Mouse (Mus musculus): ENCODE measurements around the gene Itga4.

The Itga4 gene

GRCm38 (mm10) chr2:79267181-79267580 is 12.0 kb downstream of the Itga4 start:
- no peak for DNase-seq

DNA sequence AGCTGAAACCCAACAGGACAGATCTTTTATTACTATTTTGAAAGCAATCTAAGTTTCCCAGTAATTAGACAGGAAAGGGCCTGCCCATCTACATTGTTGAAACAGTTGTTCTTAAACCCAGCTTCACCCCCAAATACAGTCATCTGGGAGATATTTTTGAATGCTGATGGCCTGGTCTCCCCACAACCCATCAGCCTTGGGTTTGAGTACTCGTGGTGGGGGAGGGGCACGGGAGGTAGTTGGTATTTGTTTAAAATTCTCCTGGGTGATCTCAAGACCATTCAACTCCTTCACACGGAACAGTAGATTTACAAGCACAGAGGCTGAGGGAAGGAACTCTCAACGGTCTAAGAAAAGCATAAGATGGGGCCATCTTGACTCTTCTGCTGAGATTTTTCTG is 13.6 kb downstream of the Itga4 start:
- no peak for DNase-seq

GRCm38 (mm10) chr2:79270034-79270535 is 14.9 kb downstream of the Itga4 start:
- DNase-seq, result no peak

GRCm38 (mm10) chr2:79271838-79272237 is 16.6 kb downstream of the Itga4 start:
- DNase-seq, result no peak

DNA sequence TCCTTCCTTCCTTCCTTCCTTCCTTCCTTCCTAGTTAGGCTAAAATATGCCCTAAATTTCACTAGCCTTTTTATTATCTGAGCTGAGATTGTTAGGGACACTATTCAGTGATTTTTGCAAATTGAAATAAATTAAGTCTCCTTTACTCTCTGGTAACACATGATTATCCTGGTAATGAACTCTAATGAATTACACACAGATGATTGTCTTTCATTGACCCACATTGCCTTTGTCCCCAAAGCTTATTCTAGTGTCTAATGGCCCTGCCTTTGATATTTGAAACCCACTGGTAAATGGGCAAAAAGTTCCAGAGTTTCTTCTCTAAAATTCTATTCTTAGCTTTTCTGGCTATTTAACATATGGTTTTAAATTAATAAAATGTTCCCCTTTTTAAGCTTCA is 23.4 kb downstream of the Itga4 start:
- no peak for DNase-seq

GRCm38 (mm10) chr2:79284206-79284605 is 29.0 kb downstream of the Itga4 start:
- DNase-seq, result no peak

DNA sequence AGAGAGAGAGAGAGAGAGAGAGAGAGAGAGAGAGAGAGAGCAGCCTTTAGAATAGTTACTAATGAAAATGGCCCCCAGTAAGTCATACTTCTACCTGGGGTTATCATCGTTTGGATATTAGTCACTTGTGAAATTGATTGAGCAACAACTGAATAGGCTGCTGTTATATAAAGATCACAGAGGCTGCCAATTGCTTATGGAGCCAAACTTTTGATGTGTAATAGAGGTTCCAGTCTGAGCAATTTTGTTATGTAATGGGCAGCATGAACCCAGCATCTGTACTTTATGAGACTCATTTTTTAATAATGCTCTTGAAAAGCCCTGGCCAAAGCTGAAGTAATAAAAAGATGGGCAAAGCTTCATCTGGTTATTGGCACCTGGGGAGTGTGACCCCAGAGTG is 34.9 kb downstream of the Itga4 start:
- DNase-seq, result no peak

DNA sequence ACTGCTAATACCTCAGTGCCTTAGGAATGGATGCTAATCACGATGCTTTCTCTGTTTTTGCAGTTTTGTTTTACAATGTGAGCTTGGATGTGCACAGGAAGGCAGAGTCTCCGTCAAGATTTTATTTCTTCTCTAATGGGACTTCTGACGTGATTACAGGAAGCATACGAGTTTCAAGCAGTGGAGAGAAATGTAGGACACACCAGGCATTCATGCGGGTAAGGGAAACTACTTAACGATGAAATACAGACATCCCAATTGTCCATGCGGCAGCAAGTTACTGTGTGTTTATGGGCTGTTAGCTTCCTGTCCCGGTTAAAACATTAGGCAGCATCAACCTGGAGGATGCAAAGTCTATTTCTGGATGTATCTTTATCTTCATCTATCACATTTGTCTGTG is 36.7 kb downstream of the Itga4 start:
- no peak for DNase-seq

DNA sequence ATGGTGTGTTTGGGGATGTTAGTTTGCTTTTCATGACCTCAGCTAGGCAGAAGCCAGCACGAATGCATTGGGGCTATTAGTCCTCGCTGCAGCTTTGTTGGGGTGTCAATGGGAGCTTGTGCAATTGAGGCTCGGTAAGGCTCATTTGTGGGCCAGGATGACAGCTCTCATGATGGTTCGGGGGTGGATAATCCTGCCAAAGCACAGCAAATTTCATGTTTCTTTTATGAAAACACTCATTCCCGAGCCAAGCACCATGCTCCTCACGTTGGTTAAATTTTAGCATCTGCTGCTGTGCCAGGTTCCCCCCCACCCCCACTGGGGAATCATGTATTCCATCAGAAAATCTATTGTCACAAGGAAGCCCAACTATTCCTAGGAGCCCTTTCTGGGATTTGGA is 37.2 kb downstream of the Itga4 start:
- DNase-seq, result no peak

- no peak for DNase-seq
These were observed 47.2 kb downstream of the Itga4 start for GRCm38 (mm10) chr2:79302398-79302797.

DNA sequence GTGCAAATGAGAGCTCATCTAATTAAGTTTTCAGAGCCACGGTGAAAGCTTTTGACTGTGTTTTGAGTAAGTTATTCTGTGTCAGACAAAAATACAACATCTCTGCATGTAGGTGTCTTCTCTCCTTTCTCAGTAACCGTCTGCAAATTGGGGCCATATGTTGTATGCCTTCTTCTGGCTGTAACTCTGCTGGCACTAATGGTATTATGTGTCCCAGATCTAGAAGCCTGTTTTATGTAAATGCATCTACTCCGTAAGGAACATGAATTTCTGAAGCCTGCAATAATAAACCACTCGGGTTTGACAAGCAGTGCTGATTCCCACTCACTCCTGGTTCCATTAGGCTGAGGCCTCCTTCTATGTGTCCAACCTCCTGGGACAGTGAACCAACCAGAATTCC is 52.3 kb downstream of the Itga4 start:
- no peak for DNase-seq

DNA sequence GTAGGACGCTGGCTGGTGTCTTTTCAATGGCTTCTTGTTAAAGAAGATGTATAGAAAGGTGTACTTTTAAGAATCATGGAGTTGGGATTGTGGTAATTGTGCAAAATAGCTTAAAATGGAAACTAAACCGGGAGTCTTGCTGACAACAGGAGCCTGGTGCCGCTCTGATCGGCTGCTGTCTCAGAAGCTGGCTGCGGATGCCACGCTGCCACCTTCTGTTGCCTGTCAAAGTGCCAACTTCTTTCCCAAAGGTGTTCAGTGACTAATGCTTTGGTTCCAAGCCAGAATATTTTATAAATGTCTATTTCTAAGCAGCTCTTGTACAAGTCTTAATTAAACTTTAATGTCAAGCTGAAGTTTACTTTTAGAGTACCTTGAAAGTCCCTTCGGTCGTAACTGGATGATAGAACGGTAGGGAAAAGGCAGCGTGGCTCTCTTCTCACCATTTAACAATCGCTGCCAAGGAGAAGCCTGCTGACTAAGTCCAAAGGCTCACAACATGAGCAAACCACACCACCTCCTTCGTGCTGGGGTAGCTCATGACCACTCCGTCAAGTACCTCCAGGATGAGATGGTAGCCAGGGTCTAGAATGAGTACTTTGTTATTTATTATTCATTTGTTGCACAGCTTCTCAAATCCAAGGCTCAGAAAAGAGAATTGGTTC is 54.4 kb downstream of the Itga4 start:
- no peak for DNase-seq

GRCm38 (mm10) chr2:79312499-79312898 is 57.3 kb downstream of the Itga4 start:
- DNase-seq, result no peak

GRCm38 (mm10) chr2:79315108-79315507 is 59.9 kb downstream of the Itga4 start:
- no peak for DNase-seq

DNA sequence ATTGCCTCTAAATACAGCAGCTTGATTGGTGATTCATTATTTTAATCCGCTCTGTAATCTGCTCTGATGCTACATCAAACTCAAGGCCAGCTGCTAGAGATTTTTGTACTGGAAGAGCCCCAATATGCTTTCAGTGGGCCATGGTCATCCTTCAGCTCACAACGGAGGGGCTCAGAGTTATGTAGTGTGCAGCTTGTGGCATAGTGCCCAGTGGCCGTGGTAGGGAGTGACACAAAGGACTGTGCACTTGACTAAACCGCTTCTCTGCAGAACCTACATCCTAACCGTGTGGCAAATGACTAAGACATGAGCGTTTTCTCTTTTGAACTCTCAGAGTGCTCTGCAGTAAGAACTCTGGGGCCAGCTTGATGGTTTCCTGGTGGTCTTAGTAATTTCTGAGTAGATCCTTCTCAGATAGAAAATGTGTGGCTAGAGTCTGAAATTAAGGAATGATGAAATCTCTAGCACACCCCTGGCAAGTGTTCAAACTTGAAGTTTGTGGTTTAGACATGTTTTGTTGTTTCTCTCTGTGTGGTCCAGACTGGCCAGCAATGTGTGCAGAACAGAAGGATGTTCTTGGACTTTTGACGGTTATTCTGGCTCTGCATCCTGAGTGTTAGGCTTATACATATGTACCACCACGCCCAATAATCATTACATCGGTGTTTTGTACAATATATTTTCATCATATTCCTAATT is 61.1 kb downstream of the Itga4 start:
- DNase-seq, result no peak

DNA sequence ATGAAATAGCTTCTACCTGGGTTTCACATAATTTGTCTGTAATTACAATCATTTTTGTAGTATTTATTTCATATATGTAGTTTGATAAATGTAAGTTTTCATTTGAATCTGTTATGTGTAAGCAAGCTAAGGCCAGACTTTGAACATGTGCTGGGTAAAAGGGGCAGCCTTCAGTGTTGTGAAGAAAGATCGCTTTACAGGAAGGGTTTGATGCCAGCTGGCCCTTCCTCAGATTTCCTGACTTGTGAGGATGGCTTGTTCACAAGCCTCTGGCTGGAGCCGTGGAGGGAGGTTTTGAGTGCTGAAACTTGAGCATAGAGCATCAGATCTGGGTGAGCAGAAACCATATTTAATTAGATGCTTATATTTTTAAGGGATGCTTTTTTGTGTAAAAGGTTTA is 72.9 kb downstream of the Itga4 start:
- no peak for DNase-seq

GRCm38 (mm10) chr2:79334661-79335060 is 79.4 kb downstream of the Itga4 start:
- DNase-seq, result no peak

DNA sequence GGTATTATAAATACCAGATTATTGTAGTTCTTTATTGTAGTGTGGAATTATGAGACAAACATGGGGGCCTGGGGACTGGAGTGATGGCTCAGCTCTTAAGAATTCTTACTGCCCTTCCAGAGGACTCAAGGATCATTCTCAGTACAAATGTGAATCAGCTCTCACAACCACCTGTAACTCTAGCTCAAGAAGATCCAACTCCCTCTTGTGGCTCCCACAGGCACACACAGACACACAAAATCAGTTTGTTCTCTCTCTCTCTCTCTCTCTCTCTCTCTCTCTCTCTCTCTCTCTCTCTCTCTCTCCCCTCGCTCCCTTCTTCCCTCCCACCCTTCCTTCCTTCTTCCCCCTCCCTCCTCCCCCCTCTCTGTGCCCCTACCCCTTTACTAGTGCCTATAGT is 80.9 kb downstream of the Itga4 start:
- no peak for DNase-seq

DNA sequence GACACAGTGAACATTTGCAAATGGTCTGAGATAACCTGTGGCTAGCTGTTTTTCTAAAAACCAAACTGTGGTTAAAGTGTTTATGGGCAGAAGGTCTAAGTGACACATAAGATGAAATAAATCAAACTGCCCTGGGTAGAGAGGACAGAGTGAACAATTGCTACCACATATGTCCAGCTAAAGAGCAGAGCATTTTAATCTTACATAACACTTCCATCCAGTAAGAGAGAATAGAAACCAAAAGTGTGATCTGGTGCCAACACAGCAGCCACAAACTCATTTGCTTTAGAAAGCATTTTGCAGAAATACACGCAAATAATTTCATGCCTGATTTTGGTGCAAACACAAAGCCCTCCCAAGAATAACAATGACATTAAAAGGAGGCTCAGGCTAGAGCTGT is 83.8 kb downstream of the Itga4 start:
- DNase-seq, result no peak

GRCm38 (mm10) chr2:79343115-79343514 is 87.9 kb downstream of the Itga4 start:
- no peak for DNase-seq

DNA sequence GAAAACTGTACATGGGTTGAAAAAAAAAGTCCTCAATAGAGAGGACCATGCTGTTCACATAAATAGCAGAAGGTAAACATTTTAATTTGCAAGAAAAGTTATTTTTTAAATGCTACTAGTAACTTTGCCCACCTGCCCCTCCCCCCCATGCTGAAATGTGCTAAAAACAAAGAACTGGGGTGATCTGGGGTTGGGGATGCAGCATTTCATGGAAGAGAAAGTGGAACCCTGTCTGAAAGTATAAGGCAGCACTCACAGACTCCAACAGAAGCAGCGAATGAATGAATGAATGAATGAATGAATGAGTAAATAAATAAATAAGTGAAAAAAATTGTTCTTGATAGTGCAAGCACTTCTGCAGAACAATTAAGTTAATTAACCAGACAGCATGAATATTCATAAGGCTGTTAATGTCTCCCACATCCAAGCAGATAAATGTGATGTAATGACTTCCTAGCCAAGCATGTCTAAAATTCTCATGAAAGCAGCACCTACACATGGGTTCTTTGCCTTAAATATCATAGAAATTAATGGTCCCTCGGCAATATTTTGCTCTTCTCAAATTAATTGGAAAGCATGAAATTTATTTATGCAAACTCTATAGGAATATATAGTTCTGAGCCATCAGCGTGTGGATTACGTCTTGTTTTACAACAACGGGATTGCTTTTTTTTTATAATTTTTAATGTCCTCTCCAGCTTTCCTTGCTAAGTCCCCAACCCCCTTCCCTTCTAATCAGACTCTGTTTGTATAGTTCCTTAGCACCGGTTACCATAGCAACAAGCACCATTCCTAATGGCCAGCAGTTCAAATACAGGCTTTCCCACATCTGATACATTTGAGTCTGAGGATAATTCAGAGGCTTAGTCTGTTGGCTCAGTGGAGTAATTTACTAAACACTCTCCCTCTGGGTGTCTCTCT is 96.2 kb downstream of the Itga4 start:
- DNase-seq, result no peak

- DNase-seq, result no peak
These were observed 97.0 kb downstream of the Itga4 start for GRCm38 (mm10) chr2:79352100-79352802.

GRCm38 (mm10) chr2:79354773-79355172 is 99.5 kb downstream of the Itga4 start:
- DNase-seq, result no peak

Data from heart, adult 11 months (tissue).